Mouse (Mus musculus) liver, adult 2 months (tissue): ENCODE data around the gene Atp13a4. TPM values are rescaled to one million over a fixed set of nuclear protein-coding genes. Genes with fewer than 3 reads are reported as not detected.

Experiments used
- DNase-seq: peaks from one replicate; pipeline ENCODE4 v3.0.0-alpha.2; 2011; ENCODE audit warnings: low read depth, low spot score; ENCODE audit errors: extremely low read depth
- H3K27ac ChIP-seq: fragments of 200-500 bp; replicated peaks from 2 replicates; pipeline ENCODE4 v1.5.1; 2012; ENCODE audit warnings: low read depth, mild to moderate bottlenecking, control low read depth, inconsistent platforms, low read length; ENCODE audit not compliant: insufficient read depth
- H3K27me3 ChIP-seq: fragments of 200-500 bp; 2 replicates; pipeline ENCODE4 v1.6.1; 2012; ENCODE audit warnings: mild to moderate bottlenecking, moderate library complexity, low read length, inconsistent platforms; ENCODE audit not compliant: control insufficient read depth, insufficient read depth
- H3K36me3 ChIP-seq: fragments of 200-500 bp; 2 replicates; pipeline ENCODE4 v1.6.1; 2012; ENCODE audit warnings: low read length, inconsistent platforms; ENCODE audit not compliant: control insufficient read depth, insufficient read depth
- H3K4me1 ChIP-seq: fragments of 200-500 bp; 2 replicates; pipeline ENCODE4 v1.6.1; 2011; ENCODE audit warnings: low read length; ENCODE audit not compliant: control insufficient read depth, insufficient read depth
- H3K4me3 ChIP-seq: fragments of 200-500 bp; 2 replicates; pipeline ENCODE4 v1.5.1; 2011; ENCODE audit warnings: low read depth, mild to moderate bottlenecking, control low read depth, low read length, moderate library complexity; ENCODE audit not compliant: insufficient read depth
- H3K79me2 ChIP-seq: fragments of 200-500 bp; 2 replicates; pipeline ENCODE4 v1.6.1; 2012; ENCODE audit warnings: inconsistent platforms, mild to moderate bottlenecking, low read length, moderate library complexity; ENCODE audit not compliant: control insufficient read depth, insufficient read depth
- H3K9ac ChIP-seq: fragments of 200-500 bp; 2 replicates; pipeline ENCODE4 v1.6.1; 2012; ENCODE audit warnings: low read depth, mild to moderate bottlenecking, control low read depth, inconsistent platforms, low read length
- CTCF ChIP-seq: fragments of 200-500 bp; IDR thresholded peaks from 2 replicates; pipeline ENCODE4 v1.5.1; 2011; ENCODE audit warnings: low read depth, low read length, control low read depth
- POLR2A ChIP-seq: fragments of 200-500 bp; IDR thresholded peaks from 2 replicates; pipeline ENCODE4 v1.6.1; 2011; ENCODE audit warnings: low read length, control low read depth; ENCODE audit not compliant: insufficient read depth; ENCODE audit errors: extremely low read depth
- WGBS: fragments of 180-500 bp; shearing (Covaris S2); methylation state at CpG from one replicate; pipeline ENCODE4 v1.1.7; 2018; 5-methylcytosine and 5-hydroxymethylcytosine counted together
- polyA plus RNA-seq: library from polyadenylated mRNA; depleted of rRNA; stranded (reverse); fragments of >200 nt; gene quantifications from 2 replicates; pipeline ENCODE4 v1.2.3, GENCODE M21; 2012; rRNA removed
- total RNA-seq: library from RNA; depleted of rRNA; stranded (reverse); fragments of >200 nt; gene quantifications from 2 replicates; pipeline ENCODE4 v1.2.3, GENCODE M21; 2014; rRNA removed

The Atp13a4 gene
- total and polyA plus RNA-seq, 2 experiments, result not detected

DNA sequence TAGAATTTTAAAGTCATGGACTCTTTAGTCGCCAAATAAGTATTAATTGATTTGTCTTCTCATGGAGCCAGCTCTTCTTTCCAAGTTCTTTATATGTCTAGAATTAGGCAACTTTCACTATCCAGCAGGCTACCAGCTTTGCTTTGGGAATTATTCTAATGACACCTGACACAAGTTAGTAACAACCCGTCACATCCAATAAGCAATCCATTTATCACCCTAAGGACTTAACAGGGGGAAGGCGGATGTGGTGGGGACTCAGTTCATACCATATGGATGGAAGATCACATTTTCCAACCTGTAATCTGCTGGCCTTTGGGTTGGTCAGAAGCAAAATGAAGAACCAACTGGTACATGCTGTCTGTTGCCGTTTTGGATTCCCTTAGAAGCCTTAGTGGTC, 159.9 kb downstream of the Atp13a4 start:
- H3K36me3 ChIP-seq, result no peaks in the 10 kb centered on the region
- TF ChIP-seq POLR2A (no peak), CTCF (no peak)
- WGBS, result 90% methylated on average over 4 of the region's 4 CpGs
- no peaks in the 10 kb centered on the region for H3K79me2 ChIP-seq
- H3K27ac ChIP-seq, result no peak overlapping the region
- no peaks in the 10 kb centered on the region for H3K27me3 ChIP-seq
- no peaks in the 10 kb centered on the region for H3K4me1 ChIP-seq
- no peak overlapping the region for H3K9ac ChIP-seq
- H3K4me3 ChIP-seq, result no peak overlapping the region
- DNase-seq, result no peak

DNA sequence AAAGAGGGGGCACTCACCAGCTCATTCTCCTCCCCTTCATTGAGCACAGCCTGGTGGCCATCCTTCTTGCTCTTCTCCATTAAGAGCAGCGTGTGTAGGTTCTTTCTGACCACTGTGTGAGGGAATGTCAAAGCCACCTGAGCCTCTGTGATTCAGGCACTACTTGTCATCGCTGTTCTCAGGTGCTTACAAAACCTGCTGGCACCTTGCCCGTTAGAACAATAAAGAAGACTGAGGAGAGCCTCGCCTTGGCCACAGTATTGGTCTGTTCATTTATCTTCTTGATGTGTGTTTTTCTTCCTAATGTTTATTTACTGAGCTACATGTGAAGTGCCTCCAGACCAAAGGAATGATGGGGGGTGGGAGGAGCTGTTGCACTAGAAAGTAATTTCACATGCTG, 166.2 kb downstream of the Atp13a4 start, which contains the start of gene Atp13a5:
Gene Atp13a5 (minus strand): TSS at position 275 of the 400 bp plus-strand sequence.
- Histone ChIP-seq H3K27me3 (no peaks in the 10 kb centered on the region), H3K36me3 (no peaks in the 10 kb centered on the region), H3K4me3 (no peak within 1 kb of the TSS), H3K9ac (no peak within 1 kb of the TSS), H3K79me2 (no peaks in the 10 kb centered on the region), H3K27ac (no peak within 1 kb of the TSS), H3K4me1 (no peaks in the 10 kb centered on the region)
- DNase-seq, result no peak
- 49% methylated on average over 4 of the region's 4 CpGs for WGBS
- TF ChIP-seq CTCF (no peak), POLR2A (no peak)

DNA sequence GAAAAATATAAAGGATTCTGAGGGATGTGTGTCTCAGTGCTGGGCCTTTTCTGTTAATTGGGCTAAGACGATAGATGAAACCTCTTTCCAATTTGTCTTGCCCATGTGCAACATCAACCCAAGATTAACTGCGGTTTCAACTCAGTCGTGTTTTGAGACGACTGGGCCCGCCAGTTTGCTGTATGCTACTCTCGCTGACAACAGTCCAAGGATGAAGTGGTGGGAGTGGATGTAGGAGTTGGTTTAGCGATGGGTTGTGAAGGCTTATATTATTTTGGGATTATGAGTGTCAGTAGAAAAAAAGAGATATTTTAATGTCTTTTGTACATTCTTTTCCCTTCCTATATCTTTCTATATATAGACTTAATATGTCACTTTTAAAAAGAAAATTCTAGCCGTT, 170.0 kb downstream of the Atp13a4 start:
- 87% methylated on average over 8 of the region's 8 CpGs for WGBS
- Histone ChIP-seq H3K36me3 (no peaks in the 10 kb centered on the region), H3K9ac (no peak overlapping the region), H3K4me3 (no peak overlapping the region), H3K27me3 (no peaks in the 10 kb centered on the region), H3K79me2 (no peaks in the 10 kb centered on the region), H3K27ac (no peak overlapping the region), H3K4me1 (no peaks in the 10 kb centered on the region)
- DNase-seq, result no peak
- TF ChIP-seq POLR2A (no peak), CTCF (no peak)

Other genes starting within 250 kb of the Atp13a4 start
- gene Atp13a5, start 166.1 kb downstream of the Atp13a4 start, total RNA-seq, result not detected in 2 replicates
- 0.01 TPM in 1 of 2 replicates, not detected in the other for gene Atp13a5, start 166.1 kb downstream of the Atp13a4 start, polyA plus RNA-seq
- 48.9 and 52.3 TPM in 2 replicates for gene Opa1, start 34.5 kb upstream of the Atp13a4 start, total RNA-seq
- 12.2 and 13.7 TPM in 2 replicates for gene Opa1, start 34.5 kb upstream of the Atp13a4 start, polyA plus RNA-seq